Mouse (Mus musculus) testis, adult 2 months (tissue): Measurements from ENCODE around the gene Inafm1. TPM values are rescaled to one million over a fixed set of nuclear protein-coding genes. Genes with fewer than 3 reads are reported as not detected.

Source experiments
- H3K27ac ChIP-seq: fragments of 200-500 bp; 2 replicates; pipeline ENCODE4 v1.5.1; 2012; ENCODE audit warnings: low read depth, low read length; ENCODE audit not compliant: control insufficient read depth, insufficient read depth
- H3K27me3 ChIP-seq: fragments of 200-500 bp; 2 replicates; pipeline ENCODE4 v1.6.1; 2012; ENCODE audit warnings: mild to moderate bottlenecking, low read length, moderate library complexity; ENCODE audit not compliant: control insufficient read depth, insufficient read depth
- H3K36me3 ChIP-seq: fragments of 200-500 bp; 2 replicates; pipeline ENCODE4 v1.6.1; 2012; ENCODE audit warnings: mild to moderate bottlenecking, low read length; ENCODE audit not compliant: control insufficient read depth, insufficient read depth
- H3K4me1 ChIP-seq: fragments of 200-500 bp; 2 replicates; pipeline ENCODE4 v1.6.1; 2012; ENCODE audit warnings: low read length; ENCODE audit not compliant: control insufficient read depth, insufficient read depth
- H3K4me3 ChIP-seq: fragments of 200-500 bp; 2 replicates; pipeline ENCODE4 v1.5.1; 2012; ENCODE audit warnings: low read depth, mild to moderate bottlenecking, low read length, moderate library complexity, mixed read lengths; ENCODE audit not compliant: control insufficient read depth
- CTCF ChIP-seq: fragments of 200-500 bp; IDR thresholded peaks from 2 replicates; pipeline ENCODE4 v1.5.1; 2012; ENCODE audit warnings: low read depth, mild to moderate bottlenecking, inconsistent platforms, low read length, moderate library complexity; ENCODE audit not compliant: control insufficient read depth, insufficient read depth, insufficient replicate concordance
- POLR2A ChIP-seq: fragments of 200-500 bp; IDR thresholded peaks from 2 replicates; pipeline ENCODE4 v1.6.1; 2012; ENCODE audit warnings: low read depth, mild to moderate bottlenecking, inconsistent platforms, low read length, moderate library complexity; ENCODE audit not compliant: control insufficient read depth
- polyA plus RNA-seq: library from polyadenylated mRNA; depleted of rRNA; stranded (reverse); fragments of >200 nt; gene quantifications from 2 replicates; pipeline ENCODE4 v1.2.3, GENCODE M21; 2012

The Inafm1 gene
- polyA plus RNA-seq, 1 experiment: 19.5 TPM

GRCm38 (mm10) chr7:16312672-16313311 is 39.4 kb upstream of the Inafm1 start:
- Histone ChIP-seq H3K27ac (peak overlapping the region; percentile 72; the same call in 1 of the 2 replicates), H3K4me1 (peaks cover 50% of the 10 kb centered on the region), H3K36me3 (no peaks in the 10 kb centered on the region), H3K4me3 (peak overlapping the region; percentile 46; the same call in 1 of the 2 replicates), H3K27me3 (no peaks in the 10 kb centered on the region)
- TF ChIP-seq POLR2A (no peak), CTCF (no peak)

- TF ChIP-seq CTCF (no peak), POLR2A (no peak)
- Histone ChIP-seq H3K4me1 (peaks cover 45% of the 10 kb centered on the region), H3K27ac (no peak overlapping the region), H3K27me3 (no peaks in the 10 kb centered on the region), H3K4me3 (peak overlapping the region; percentile 46), H3K36me3 (no peaks in the 10 kb centered on the region)
Observed at GRCm38 (mm10) chr7:16312011-16312671, 38.7 kb upstream of the Inafm1 start.

- no peaks in the 10 kb centered on the region for H3K36me3 ChIP-seq
- H3K27me3 ChIP-seq: no peaks in the 10 kb centered on the region
- no peak overlapping the region for H3K27ac ChIP-seq
- TF ChIP-seq CTCF (no peak), POLR2A (no peak)
- H3K4me1 ChIP-seq: peaks cover 43% of the 10 kb centered on the region
- H3K4me3 ChIP-seq: peak overlapping the region; percentile 46; the same call in 1 of the 2 replicates
Observed at GRCm38 (mm10) chr7:16311453-16312004, 38.1 kb upstream of the Inafm1 start.

- no peaks in the 10 kb centered on the region for H3K36me3 ChIP-seq
- H3K4me3 ChIP-seq: peak overlapping the region; percentile 73
- H3K27me3 ChIP-seq: no peaks in the 10 kb centered on the region
- no peak overlapping the region; the same call in 1 of the 2 replicates for H3K27ac ChIP-seq
- H3K4me1 ChIP-seq: peaks cover 43% of the 10 kb centered on the region
- TF ChIP-seq POLR2A (no peak), CTCF (no peak)
Observed at GRCm38 (mm10) chr7:16310521-16311452, 37.4 kb upstream of the Inafm1 start.

GRCm38 (mm10) chr7:16310020-16310520 is 36.7 kb upstream of the Inafm1 start:
- no peaks in the 10 kb centered on the region for H3K27me3 ChIP-seq
- H3K4me3 ChIP-seq: peak overlapping the region; percentile 84
- no peaks in the 10 kb centered on the region for H3K36me3 ChIP-seq
- no peak for TF ChIP-seq POLR2A
- TF ChIP-seq CTCF: peak; percentile 49
- H3K27ac ChIP-seq: no peak overlapping the region; the same call in 1 of the 2 replicates
- peaks cover 40% of the 10 kb centered on the region for H3K4me1 ChIP-seq

GRCm38 (mm10) chr7:16309318-16310019 is 36.1 kb upstream of the Inafm1 start:
- H3K27ac ChIP-seq: peak overlapping the region; percentile 63
- H3K4me3 ChIP-seq: peak overlapping the region; percentile 84
- no peaks in the 10 kb centered on the region for H3K36me3 ChIP-seq
- peaks cover 40% of the 10 kb centered on the region for H3K4me1 ChIP-seq
- TF ChIP-seq CTCF (no peak), POLR2A (no peak; the same call in 1 of the 2 replicates)
- no peaks in the 10 kb centered on the region for H3K27me3 ChIP-seq
